In the genomic region with DNA sequence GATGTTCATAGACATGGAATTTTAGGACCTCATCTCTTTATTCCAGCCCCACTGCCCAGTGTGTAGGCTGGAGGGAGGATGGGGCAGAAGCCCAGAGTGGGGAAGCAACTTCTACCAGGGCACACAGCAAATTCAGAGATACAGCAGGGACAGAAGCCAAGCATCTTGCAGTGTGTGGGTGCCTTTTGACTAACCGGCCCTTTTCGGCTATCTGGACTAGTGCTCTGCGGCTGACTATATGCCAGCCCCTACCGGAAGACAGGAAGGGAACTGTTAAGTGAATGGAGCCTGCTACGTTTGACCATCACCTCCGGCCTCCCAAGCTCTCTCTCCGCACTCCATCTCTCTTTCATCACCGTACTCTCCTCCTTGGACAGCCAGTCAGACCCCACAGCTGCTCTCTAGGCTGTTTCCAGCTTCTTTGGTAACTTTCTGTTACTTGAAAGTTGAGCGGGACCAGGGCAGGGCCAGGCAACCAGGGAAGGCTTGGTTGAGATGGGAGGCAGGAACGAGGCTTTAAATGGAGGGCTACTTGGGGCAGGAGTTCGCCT, we compare ENCODE assay signal across 8 mouse cellular contexts. TPM values are rescaled to one million over a fixed set of nuclear protein-coding genes. Genes with fewer than 3 reads are reported as not detected.
DNase-seq lines count a peak whose midpoint lies in the region; ATAC-seq lines count a peak whose summit lies in the region.

No protein-coding gene starts in this region.

- peak overlapping the region; percentile 15; the same call in 1 of the 2 replicates for H3K9ac ChIP-seq in embryonic facial prominence, embryonic 12.5 days
- H3K9ac ChIP-seq in midbrain, embryonic 14.5 days (replicated peaks; ENCODE audit: low read length), result no peak overlapping the region; the same call in 1 of the 2 replicates

- 23% methylated on average over 11 of the region's 11 CpGs for WGBS in heart, embryonic 10.5 days
- WGBS in embryonic facial prominence, embryonic 12.5 days, result 29% methylated on average over 11 of the region's 11 CpGs
- 36% methylated on average over 11 of the region's 11 CpGs for WGBS in midbrain, embryonic 14.5 days

- no peak for ATAC-seq in embryonic facial prominence, embryonic 12.5 days (ENCODE audit: insufficient number of reproducible peaks, insufficient read depth, low FRiP score, low TSS enrichment)
- ATAC-seq in midbrain, embryonic 14.5 days (ENCODE audit: low FRiP score, low TSS enrichment), result no peak

- peak overlapping the region; percentile 47 for H3K4me3 ChIP-seq in heart, embryonic 10.5 days
- H3K4me3 ChIP-seq in embryonic facial prominence, embryonic 12.5 days, result 0 out of 2 replicates have a peak overlapping the region, but pooled peaks have one; percentile 26
- H3K4me3 ChIP-seq in midbrain, embryonic 14.5 days (replicated peaks; ENCODE audit: low read depth, low read length), result no peak overlapping the region

- H3K4me2 ChIP-seq in embryonic facial prominence, embryonic 12.5 days (replicated peaks), result peak overlapping the region; percentile 49
- H3K4me2 ChIP-seq in midbrain, embryonic 14.5 days (ENCODE audit: low read length), result peak overlapping the region; percentile 60

- H3K36me3 ChIP-seq in heart, embryonic 10.5 days, result peaks cover 14% of the 10 kb centered on the region; the same call in 1 of the 2 replicates
- no peaks in the 10 kb centered on the region for H3K36me3 ChIP-seq in embryonic facial prominence, embryonic 12.5 days
- H3K36me3 ChIP-seq in midbrain, embryonic 14.5 days (ENCODE audit: control insufficient read depth, insufficient read depth, low read length), result peaks cover 4% of the 10 kb centered on the region; the same call in 1 of the 2 replicates

- no peaks in the 10 kb centered on the region for H3K9me3 ChIP-seq in heart, embryonic 10.5 days
- H3K9me3 ChIP-seq in embryonic facial prominence, embryonic 12.5 days, result no peaks in the 10 kb centered on the region
- no peaks in the 10 kb centered on the region for H3K9me3 ChIP-seq in midbrain, embryonic 14.5 days (ENCODE audit: control insufficient read depth, low read length)

- H3K4me1 ChIP-seq in heart, embryonic 10.5 days, result peaks cover 97% of the 10 kb centered on the region
- peaks cover 82% of the 10 kb centered on the region for H3K4me1 ChIP-seq in embryonic facial prominence, embryonic 12.5 days
- H3K4me1 ChIP-seq in midbrain, embryonic 14.5 days (ENCODE audit: control insufficient read depth, insufficient read depth, low read length), result peaks cover 48% of the 10 kb centered on the region

- H3K27ac ChIP-seq in heart, embryonic 10.5 days, result peak overlapping the region; percentile 85
- H3K27ac ChIP-seq in embryonic facial prominence, embryonic 12.5 days, result peak overlapping the region; percentile 71; the same call in 1 of the 2 replicates
- peak overlapping the region; percentile 21; the same call in 1 of the 2 replicates for H3K27ac ChIP-seq in midbrain, embryonic 14.5 days (replicated peaks; ENCODE audit: low read depth, low read length)

- DNase-seq in heart, embryonic 10.5 days (ENCODE audit: low spot score), result no peak
- DNase-seq in heart, adult 8-10 months (ENCODE audit: low spot score), result no peak
- DNase-seq in induced T-regulatory cell, adult 2 months (ENCODE audit: low read depth), result peak; percentile 36
- DNase-seq in midbrain, embryonic 14.5 days, result no peak
- no peak for DNase-seq in embryo, embryonic 9.5 days (ENCODE audit: extremely low spot score)
- no peak for DNase-seq in adrenal gland, postnatal 14 days
- DNase-seq in adrenal gland, adult 18-20 months (ENCODE audit: low spot score in 2 of 2), result no peak

- H3K27me3 ChIP-seq in heart, embryonic 10.5 days (ENCODE audit: insufficient read depth, poor library complexity, severe bottlenecking), result no peaks in the 10 kb centered on the region
- H3K27me3 ChIP-seq in embryonic facial prominence, embryonic 12.5 days, result no peaks in the 10 kb centered on the region
- no peaks in the 10 kb centered on the region for H3K27me3 ChIP-seq in midbrain, embryonic 14.5 days (ENCODE audit: control insufficient read depth, insufficient read depth, low read length)

RNA-seq across cellular contexts. Expression of a gene that starts 21.8 kb away (rescaled TPM):
- 160 and 178 TPM in 2 replicates for polyA plus RNA-seq in heart, embryonic 10.5 days (2016; fragmentation: Nextera tagmentation; extraction: Ambion mirVana)
- 100 to 1,000 TPM; 196 to 226 (median 214) TPM for total RNA-seq in heart, adult 8-10 months (2022)
- polyA plus RNA-seq in embryonic facial prominence, embryonic 12.5 days (2016; fragmentation: Nextera tagmentation; extraction: Ambion mirVana), result 208 and 235 TPM in 2 replicates
- polyA plus RNA-seq in midbrain, embryonic 14.5 days (2014; fragmentation: Nextera tagmentation; extraction: Ambion mirVana), result 81.0 and 82.1 TPM in 2 replicates
- 379 and 408 TPM in 2 replicates for total RNA-seq in adrenal gland, postnatal 14 days (2021)
- 100 to 1,000 TPM; 275 to 337 TPM for total RNA-seq in adrenal gland, adult 18-20 months (2021)

Comparison
In these comparisons a context has a peak if more than half of its experiments do, and no peak if none do; other contexts are left out.
1. H3K27ac ChIP-seq: peak in every context shown above with its lines; median percentile 85 in heart, embryonic 10.5 days; 71 in embryonic facial prominence, embryonic 12.5 days; 21 in midbrain, embryonic 14.5 days.